Mouse (Mus musculus): Measurements from ENCODE around the gene Tas1r1.

Gene Tas1r1

DNA sequence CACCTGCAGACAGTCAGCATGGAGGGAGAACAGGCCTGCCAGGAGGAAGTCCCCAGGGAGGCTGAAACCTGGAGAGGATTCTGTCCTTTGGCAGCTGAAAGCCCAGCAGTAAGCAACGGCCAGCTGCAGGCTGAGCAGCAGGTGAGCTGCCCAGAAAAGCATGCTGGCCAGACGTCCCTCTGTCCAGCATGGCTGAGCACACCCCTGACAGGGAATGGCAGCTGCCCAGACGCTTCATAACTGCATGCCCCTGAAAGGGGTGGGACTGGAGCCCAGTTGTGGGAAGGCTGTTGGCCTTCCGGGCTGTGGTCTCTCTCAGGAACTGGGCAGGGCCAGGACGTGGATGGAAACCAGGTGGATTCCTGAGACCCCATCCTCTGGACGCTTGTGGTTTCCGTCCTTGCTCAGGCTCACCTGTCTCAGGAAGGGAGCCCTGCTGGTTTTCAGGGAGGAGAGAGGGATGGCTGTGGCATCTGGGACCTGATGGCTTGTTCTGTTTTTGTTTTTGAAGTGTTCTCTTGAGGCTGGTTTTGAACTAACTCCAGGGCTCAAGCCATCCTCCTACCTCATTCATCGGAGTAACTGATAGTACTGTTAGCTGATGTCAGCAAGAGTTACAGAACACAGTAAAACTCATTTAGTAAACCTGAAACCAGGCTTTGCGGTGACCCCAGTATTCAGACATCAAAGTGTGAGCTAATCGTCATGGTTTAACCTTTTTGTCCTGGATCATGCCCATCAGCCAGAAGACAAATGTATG lies at the start of gene Tas1r1:
Gene Tas1r1, minus strand, starts transcription at position 344 of the 760 bp plus-strand sequence.
- no peak for DNase-seq (ENCODE audit: low read depth, low spot score)

DNA sequence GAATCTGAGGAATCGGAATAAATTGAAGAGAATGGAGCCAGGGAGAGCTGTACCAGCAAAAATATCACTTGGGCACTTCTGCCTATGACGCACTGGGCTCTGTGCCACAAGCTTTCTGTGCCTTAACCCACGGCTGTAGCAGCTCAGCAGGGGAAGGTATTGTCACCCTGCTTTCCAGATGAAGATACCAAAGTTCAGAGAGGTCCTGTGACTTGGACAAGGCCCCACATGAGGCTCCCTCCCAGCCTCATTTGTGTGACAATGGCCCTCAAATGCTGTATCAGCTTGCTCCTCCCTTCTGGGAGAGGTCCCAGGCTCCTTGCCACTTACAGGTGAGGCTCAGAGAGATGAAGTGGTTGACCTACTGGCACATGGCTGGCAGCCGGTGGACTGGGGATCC lies 49.8 kb upstream of the Tas1r1 start:
- DNase-seq (ENCODE audit: low read depth, low spot score): peak; percentile 83

DNA sequence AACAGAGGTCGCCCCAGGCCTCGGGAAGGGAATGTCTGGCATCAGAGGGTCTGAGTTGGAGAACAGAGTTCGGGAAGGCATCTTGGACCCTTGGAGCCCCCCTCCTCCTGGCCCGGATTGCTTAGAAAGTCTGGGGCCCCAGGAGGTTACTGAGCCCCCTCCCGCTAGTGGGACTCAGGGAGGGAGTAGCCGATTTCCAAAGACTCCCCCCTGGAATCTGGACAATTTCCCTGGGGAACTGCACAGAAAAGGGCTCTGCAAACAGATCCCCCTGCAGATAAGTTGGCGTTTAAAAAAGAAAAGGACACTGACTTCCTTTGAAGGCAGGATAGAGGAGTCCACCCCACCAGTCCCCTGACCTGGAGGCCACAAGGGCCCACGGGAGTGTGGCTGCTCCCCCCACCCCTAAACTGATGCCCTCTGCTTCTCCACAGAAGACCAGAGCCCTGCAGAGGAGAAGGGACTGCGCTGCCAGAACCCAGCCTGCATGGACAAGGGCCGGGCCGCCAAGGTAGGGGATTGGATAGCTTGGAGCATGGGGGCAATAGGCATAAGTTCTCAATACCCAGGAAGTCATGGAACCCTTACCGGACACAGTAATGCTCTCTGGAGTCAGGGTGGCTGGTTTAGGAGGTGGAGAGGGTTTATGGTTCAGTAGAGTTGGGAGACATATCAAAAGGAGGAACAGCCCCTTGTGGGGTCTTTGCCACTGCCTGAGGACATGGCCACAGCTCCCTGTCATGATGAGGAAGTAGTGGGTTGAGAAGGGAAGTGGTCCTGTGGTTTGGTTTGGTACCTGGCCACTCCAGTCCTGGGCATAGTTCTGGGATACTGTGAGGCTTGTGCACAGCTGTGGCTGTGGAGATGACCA lies 49.1 kb upstream of the Tas1r1 start:
- no peak for DNase-seq (ENCODE audit: low read depth, low spot score)

DNA sequence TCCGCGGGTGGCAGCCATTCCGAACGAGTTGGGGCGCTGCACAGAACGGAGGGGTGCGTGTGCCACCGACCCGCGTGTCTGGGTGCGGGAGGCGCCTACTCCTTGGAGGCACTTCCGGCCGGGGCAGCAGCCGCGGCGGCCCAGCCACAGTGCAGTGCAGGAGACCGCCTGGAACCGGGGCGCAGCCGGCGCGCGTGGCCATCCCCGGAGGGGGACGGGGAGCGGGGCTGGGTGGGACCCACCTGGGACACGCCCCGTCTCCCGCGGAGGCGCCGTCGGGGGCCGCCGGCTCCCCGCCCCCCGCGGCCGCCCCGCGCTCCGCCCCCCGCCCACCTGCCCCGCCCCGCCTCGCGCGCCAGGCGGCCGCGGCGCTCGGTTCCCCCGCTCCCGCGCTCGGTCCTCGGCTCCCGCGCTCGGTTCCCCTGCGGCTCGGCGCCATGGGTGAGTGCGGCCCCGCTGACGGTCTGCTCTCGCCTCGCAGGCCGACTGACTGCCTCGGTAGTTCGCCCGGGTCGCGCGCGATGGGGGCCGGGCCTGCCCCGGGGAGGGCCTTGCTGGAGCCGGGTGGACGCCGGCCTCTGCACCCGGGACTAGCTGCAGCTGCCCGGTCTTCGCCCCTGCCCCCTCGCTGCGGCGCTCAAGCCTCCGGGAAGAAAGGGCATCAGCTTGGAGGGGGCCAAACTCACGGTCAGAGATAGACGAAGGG lies 48.3 kb upstream of the Tas1r1 start:
- DNase-seq (ENCODE audit: low read depth, low spot score): peak; percentile 46

DNA sequence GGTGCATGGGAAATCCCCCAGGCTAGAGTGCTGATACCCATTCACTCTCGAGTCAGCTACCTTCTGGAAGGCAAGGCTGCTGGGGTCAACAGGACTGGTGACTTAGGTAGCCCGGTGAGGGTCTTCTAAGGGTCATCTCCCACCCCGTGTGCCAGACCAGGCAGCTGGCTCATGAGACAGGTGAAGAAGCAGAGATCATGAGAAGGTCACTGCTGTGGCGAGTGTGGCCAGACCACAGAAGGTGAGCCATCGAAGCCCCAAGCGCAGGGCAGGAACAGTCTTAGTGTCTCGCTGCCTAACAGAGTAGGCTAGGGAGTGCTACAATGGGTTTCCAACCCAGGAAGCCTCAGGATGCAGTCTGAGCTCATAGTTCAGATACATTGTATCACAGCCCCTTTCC lies 46.2 kb upstream of the Tas1r1 start:
- no peak for DNase-seq (ENCODE audit: low read depth, low spot score)

DNA sequence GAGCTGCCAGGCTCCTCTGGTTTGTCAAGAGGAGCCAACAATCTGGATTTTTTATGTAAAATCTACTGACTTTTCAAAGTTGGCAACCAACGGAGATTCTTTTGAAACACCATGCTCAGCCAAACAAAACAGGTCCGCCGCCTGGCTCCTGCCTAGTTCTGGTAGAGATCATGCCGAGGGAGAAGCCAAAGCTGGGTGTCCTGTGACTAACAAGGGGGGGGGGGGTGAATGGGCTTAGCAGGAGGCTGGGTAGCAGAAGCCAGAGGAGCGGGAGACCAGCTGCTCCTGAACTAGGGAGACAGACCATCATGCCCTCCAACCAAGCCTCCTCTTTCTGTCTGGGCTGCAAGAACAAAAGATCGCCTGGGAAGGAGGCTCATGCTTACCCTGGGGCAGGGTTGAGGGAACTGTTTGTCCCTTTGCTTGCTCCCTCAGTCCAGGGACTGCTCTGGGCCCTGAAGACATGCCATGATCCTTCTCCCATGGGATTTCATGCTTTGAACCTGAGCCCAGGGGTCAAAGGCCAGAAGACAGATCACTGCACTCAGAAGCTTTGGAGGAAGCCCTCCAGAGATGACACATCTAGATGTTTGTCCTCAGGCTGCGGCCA lies 45.3 kb upstream of the Tas1r1 start:
- peak; percentile 51 for DNase-seq (ENCODE audit: low read depth, low spot score)

DNA sequence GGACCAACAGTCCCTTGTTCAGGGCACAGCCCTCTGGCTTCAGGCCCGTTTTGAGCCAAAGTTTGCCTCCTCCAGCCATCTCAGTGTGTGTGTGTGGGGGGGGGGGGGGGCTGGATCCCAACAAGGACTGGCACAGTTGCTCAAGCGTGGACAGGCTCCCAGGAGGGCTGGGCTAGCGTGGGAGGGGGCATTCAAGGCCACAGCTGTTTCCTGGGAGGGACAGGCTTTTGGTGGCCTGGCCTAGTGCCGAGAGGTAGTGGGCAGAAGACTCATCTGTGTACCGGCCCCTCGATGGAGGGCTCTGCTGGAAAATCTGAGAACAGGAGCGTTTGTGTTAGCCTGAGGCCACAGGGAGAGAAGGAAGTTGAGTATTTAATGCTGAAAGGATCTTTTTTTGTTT lies 41.6 kb upstream of the Tas1r1 start:
- no peak for DNase-seq (ENCODE audit: low read depth, low spot score)

DNA sequence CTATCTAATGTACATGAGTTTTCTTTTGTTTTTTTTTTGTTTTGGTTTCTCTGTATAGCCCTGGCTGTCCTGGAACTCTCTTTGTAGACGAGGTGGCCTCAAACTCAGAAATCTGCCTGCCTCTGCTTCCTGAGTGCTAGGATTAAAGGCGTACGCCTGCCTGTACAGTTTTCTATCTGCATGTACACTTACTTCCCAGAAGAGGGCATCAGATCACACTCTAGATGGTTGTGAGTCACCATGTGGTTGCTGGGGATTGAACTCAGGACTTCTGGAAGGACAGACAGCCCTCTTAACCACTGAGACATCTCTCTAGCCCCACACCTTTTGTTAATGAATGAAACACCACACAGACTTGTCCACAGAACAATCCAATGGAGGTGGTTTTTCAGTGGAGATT lies 40.9 kb upstream of the Tas1r1 start:
- DNase-seq (ENCODE audit: low read depth, low spot score): no peak

DNA sequence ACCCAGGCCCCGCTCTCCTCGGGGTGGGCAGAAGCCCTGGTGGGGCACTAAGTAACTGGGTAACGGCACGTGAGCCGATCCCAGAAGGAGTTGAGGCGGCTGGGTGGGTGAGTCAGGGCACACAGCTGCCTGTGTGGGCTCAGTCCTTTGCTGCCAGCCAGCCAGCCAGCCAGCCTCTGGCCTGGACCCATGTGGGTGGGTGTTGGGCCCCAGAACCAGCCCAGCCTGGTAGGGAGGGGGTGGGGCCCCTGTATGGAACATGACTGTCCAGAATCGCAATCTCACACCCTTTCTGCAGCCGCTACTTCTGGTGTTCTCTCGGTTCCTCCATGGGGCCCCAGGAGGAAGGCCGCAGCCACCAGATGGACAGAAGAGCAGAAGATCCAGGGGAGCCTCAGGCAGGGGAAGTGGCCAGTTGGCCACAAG lies 39.8 kb upstream of the Tas1r1 start:
- DNase-seq (ENCODE audit: low read depth, low spot score): peak; percentile 67

DNA sequence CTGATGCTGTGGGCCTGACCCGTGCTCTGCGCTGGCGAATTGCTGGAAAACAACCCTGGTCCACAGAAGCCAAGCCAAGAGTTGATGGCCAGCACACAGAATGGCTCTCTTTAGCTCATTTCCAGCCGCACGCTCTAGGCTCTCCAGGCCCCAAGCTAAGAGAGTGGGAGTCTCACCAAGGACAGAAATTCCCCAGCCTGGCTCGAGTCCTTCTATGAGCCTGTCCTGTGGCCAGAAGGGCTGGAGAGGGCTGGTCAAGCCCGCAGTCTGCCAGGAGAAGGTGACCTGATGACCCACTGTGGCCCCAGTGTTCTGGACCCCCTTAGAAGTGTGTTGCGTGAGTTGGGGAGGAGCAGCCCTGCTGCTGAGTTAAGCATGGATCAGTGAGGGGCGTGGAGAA lies 38.8 kb upstream of the Tas1r1 start:
- DNase-seq (ENCODE audit: low read depth, low spot score): no peak

DNA sequence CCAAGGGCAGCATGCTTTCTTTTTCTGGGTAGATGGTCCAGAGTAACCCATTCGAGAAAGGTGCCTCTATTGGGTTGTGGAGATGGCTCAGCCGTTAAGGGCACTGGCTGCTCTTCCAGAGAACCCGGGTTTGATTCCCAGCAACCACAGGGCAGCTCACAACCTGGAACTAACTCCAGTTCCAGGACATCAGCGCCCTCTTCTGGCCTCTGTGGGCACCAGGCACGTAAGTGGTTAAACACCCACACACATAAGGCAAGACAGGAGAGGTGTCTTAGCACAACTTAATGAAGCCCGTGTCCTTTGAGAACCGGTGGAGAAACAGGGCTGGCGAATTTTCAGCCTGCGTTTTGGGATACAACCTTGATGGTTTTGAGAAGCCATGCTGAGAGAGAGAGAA lies 36.2 kb upstream of the Tas1r1 start:
- no peak for DNase-seq (ENCODE audit: low read depth, low spot score)

DNA sequence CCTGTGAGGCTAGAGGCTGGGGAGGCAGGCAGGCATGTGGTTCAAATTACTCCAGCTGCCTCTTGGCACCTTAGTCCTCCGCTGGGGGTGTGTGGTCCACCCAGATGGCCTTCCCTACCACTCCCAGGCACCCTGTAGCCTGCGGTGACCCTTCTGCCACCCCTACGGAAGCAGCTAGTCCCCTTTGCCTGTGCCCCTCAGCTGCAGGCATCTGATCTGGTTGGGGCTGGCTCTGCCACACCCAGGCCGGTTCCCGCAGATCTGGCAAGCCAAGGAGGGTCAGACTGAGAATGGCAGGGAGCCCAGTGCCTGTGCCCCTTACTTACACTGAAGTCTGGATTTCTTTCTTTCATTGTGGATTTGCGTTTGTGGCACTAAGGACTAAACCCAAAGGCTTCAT lies 35.3 kb upstream of the Tas1r1 start:
- no peak for DNase-seq (ENCODE audit: low read depth, low spot score)

DNA sequence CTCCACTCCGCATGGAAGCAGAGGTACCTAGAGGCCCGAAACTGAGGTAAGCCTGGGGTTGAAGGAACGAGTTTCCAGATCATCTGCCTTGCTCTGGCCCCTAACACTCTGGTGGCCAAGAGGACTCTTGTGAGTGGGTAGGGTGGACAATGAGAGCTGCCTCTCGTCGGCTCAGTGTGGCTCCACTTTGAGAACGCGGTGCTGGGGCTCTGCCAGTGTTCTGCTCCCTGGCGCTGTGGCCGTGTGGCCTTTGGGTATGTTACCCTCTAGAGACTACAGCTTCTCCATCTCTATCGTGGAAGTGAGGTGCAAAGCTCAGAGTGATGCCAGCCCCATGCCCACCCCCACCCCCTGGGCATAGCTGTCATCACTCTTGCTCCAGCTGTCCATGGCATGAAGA lies 34.3 kb upstream of the Tas1r1 start:
- DNase-seq (ENCODE audit: low read depth, low spot score): no peak

DNA sequence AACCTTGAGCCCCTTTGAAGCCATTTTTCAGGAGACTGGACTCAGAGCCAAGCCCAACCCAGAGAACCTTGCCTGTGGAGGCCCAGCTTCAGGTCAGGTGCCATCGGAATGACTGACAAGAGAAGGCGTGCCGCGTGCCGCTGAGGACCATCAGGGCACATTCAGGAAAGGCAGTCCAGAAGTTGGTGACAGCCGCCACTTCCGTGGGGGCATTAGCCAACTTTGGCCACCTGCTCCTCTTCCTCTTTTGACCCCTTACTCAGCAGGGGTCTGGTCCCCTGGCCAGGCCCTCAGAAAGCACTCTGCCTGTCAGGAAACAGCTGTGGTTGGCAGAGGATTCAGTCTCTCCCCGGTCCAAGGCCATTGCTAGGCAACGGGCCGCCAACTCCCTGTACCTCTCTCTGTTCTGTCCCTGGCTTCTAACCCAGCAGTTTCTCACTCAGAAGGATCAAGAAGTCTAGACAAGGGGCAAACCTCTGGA lies 33.8 kb upstream of the Tas1r1 start, which contains the start of gene Plekhg5:
Gene Plekhg5, plus strand, starts transcription at position 378 of the 481 bp plus-strand sequence.
- peak; percentile 48 for DNase-seq (ENCODE audit: low read depth, low spot score)

DNA sequence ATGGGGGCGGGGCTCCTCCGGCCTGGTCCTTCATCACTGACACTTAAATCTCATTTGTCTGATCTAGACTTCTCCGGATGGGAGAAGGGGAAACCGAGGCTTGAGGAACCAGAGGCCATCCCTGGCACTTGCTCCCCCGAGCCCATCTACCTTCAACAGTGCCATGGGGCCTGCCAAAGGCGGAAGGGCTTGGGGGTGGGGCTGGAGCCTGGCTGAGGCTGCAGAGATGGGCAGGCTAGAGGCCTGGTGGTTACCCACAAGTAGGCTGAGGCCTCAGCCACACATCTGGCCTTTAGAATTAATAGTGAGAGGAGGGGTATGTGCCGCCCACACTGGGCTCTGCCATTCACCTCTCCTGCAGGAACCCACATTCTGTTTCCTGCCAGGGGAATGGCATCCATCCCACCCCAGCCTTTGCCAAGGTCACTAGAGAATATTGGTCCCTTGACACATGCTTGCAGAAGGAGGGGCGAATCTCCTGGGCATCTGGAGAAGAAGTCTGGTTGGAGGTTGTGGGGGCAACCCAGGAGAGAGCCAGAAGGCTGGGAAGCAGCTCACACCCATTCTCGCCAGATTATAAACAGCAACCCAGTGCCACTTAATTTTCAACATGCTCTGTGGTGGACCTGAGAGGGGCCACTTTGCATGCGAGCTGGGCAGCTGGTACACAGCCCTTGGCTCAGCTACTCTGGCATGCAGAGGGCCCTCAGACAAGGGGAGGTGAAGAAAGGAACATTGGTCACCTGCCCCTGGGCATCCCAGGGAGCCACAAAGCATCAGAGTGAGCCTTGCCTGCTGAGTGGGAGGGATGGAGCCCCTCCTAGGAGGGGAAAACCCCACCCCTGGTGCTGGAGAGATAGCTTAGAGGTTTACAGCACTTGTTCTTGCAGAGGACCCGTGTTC lies 32.4 kb upstream of the Tas1r1 start:
- DNase-seq (ENCODE audit: low read depth, low spot score): no peak

DNA sequence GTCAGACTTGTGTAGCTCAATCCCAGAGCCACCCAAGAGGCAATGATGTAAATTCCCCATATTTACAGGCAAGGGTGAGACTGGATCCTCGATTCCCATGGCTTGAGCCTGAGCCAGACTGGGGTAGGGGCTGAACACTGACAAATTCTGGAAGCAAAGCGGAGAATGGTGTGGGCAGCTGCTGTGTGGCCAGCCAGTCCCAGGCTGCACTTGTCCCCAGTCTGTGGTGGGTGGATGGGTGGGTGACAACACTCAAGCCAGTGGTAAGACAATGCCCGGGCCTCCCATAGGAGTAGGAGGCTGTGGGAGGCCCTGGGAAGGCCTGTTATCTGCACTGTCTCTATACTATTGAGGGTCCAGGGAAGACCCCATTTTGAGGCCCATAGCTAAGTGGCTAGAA lies 30.9 kb upstream of the Tas1r1 start:
- no peak for DNase-seq (ENCODE audit: low read depth, low spot score)

DNA sequence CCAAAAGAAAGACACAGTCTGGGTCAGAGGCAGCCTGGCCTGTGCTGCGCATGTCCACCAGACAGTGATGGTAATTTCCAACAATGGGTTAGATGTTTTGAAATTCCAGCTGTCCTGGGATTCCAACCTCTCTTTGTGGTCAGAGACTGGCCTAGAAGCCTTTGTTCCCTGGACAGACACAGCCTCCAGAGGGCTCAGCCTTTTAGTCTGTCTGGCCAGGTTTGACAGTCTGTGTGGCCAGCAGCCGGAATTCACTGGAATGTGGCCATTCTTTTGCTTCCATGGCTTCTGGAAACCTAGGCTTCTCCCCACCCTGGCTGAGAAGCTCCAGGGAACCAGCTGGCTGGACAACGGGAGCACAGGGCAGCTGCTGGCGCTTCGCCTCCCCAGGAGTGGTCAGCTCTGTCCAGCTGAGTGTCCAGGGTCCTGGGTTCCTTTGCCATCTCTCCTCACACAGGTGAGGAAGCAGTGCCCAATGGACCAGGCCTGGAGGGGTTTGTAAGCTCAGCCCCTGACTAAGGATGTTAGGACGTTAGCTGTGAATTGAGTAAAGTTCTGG lies 29.9 kb upstream of the Tas1r1 start:
- no peak for DNase-seq (ENCODE audit: low read depth, low spot score)

DNA sequence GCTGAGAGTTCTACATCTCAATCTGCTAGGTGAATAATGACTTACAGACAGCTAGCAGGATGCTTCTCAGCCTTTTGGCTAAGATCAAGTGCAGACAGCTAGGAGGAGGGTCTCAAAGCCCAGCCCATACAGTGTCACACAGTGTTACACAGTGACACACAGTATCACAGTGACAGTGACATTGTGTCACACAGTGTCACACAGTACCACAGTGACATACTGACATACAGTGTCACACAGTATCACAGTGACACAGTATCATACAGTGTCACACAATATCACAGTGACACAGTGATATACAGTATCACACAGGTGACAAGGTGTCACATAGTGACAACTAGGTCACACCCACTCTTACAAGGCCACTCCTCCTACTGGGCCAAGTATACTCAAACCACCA lies 28.9 kb upstream of the Tas1r1 start:
- DNase-seq (ENCODE audit: low read depth, low spot score): no peak

DNA sequence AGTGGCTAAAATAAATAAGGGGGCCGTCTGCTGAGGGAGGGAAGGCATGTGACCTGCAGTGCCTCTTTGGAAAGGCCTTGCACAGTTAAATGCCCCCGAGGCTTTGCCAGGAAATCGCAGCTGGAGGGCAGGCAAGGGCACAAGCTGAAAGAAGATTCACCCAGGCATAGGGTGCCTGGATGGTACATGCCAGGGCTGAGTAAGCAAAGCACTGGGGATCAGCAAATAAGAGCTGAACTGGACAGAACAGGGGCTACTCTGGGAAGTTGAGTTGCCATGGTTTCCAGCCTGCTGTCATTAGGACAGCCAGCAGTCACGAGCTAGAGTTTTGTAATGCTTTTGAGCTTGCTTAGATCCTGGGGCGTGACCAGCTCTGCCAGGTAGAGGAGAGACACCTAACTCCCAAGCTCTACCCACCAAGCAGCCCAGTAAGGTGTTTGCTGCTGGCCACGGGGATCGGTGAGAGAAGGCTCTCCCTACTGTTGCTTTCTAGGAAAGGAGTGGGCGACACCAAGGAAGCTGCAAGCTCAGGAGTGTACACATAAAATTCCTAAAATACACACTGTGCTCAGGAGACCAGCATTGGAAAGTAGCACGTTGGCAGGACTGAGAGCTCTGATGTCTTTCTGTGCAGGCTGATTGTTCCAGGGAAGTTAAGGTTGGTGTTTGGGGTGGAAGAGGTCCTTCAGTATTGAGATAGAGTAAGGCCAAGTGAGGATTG lies 24.2 kb upstream of the Tas1r1 start:
- peak; percentile 63 for DNase-seq (ENCODE audit: low read depth, low spot score)

DNA sequence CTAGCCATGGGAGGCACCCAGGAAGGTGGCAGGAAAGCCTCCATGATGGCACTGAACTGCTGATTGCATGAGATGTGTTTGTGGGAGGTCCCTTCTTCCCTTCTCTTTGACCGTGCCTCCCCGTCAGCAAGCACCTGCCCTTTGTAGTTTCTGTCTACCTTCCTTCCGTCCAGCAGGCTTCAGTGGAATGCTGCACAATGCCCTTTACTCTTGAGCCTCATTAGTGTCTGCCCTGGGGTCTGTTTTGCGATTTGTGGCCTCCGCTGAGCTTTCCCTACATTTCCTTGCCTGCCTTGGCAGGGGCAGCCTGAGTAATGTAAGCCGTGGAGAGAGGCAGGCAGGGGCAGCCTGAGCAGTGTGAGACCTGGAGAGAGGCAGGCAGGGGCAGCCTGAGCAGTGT lies 6.2 kb upstream of the Tas1r1 start:
- no peak for DNase-seq (ENCODE audit: low read depth, low spot score)
